Mouse (Mus musculus): ENCODE data around the gene Vat1. TPM values are rescaled to one million over a fixed set of nuclear protein-coding genes. Genes with fewer than 3 reads are reported as not detected.
"Not testable (repeated sequence)": the region's sequence is repeated elsewhere in the genome, so short reads cannot be mapped to it uniquely, and the experiment has no call there.

Vat1 gene
- polyA plus RNA-seq, 1 experiment from 2014 or later: 52.0 TPM

- no peaks in the 10 kb centered on the region; the same call in 1 of the 2 replicates for H3K27me3 ChIP-seq (ENCODE audit: control insufficient read depth, insufficient read depth, low read depth, low read length)
- peak overlapping the region; percentile 81 for H3K4me3 ChIP-seq (ENCODE audit: low read length)
- WGBS: 55% methylated on average over 4 of the region's 4 CpGs
- no peak overlapping the region; the same call in 1 of the 2 replicates for H3K9ac ChIP-seq (ENCODE audit: low read length)
- H3K36me3 ChIP-seq (ENCODE audit: control insufficient read depth, insufficient read depth, low read length): no peaks in the 10 kb centered on the region
- ATAC-seq (ENCODE audit: low read depth): no peak
- peaks cover 19% of the 10 kb centered on the region for H3K4me1 ChIP-seq (replicated peaks; ENCODE audit: control insufficient read depth, insufficient read depth, low read length)
- H3K27ac ChIP-seq (ENCODE audit: low read length): no peak overlapping the region
- peak overlapping the region; percentile 98 for H3K4me2 ChIP-seq (ENCODE audit: low read depth, low read length)
- no peaks in the 10 kb centered on the region for H3K9me3 ChIP-seq (ENCODE audit: control insufficient read depth, low read length)
Measured at GRCm38 (mm10) chr11:101469155-101469554, 3.1 kb upstream of the Vat1 start.

- Histone ChIP-seq H3K9ac (ENCODE audit: low read length) (peak overlapping the region; percentile 75), H3K9me3 (ENCODE audit: control insufficient read depth, low read length) (no peaks in the 10 kb centered on the region), H3K4me3 (ENCODE audit: low read length) (peak overlapping the region; percentile 81), H3K27me3 (ENCODE audit: control insufficient read depth, insufficient read depth, low read depth, low read length) (no peaks in the 10 kb centered on the region; the same call in 1 of the 2 replicates), H3K4me2 (ENCODE audit: low read depth, low read length) (peak overlapping the region; percentile 98), H3K27ac (ENCODE audit: low read length) (no peak overlapping the region), H3K36me3 (ENCODE audit: control insufficient read depth, insufficient read depth, low read length) (no peaks in the 10 kb centered on the region), H3K4me1 (replicated peaks; ENCODE audit: control insufficient read depth, insufficient read depth, low read length) (peaks cover 22% of the 10 kb centered on the region)
- 7% methylated on average over 13 of the region's 13 CpGs for WGBS
- ATAC-seq (ENCODE audit: low read depth): no peak
Measured at GRCm38 (mm10) chr11:101468731-101469130, 2.7 kb upstream of the Vat1 start.

- Histone ChIP-seq H3K9ac (ENCODE audit: low read length) (peak overlapping the region; percentile 75), H3K4me1 (replicated peaks; ENCODE audit: control insufficient read depth, insufficient read depth, low read length) (peaks cover 26% of the 10 kb centered on the region), H3K27ac (ENCODE audit: low read length) (no peak overlapping the region), H3K9me3 (ENCODE audit: control insufficient read depth, low read length) (no peaks in the 10 kb centered on the region), H3K4me3 (ENCODE audit: low read length) (peak overlapping the region; percentile 81), H3K4me2 (ENCODE audit: low read depth, low read length) (peak overlapping the region; percentile 98), H3K27me3 (ENCODE audit: control insufficient read depth, insufficient read depth, low read depth, low read length) (no peaks in the 10 kb centered on the region; the same call in 1 of the 2 replicates), H3K36me3 (ENCODE audit: control insufficient read depth, insufficient read depth, low read length) (no peaks in the 10 kb centered on the region)
- WGBS: under 1% methylated on average over 27 of the region's 31 CpGs
- peak; percentile 10 for ATAC-seq (ENCODE audit: low read depth)
Measured at GRCm38 (mm10) chr11:101468263-101468688, 2.2 kb upstream of the Vat1 start.

- Histone ChIP-seq H3K9me3 (ENCODE audit: control insufficient read depth, low read length) (no peaks in the 10 kb centered on the region), H3K36me3 (ENCODE audit: control insufficient read depth, insufficient read depth, low read length) (no peaks in the 10 kb centered on the region), H3K27me3 (ENCODE audit: control insufficient read depth, insufficient read depth, low read depth, low read length) (no peaks in the 10 kb centered on the region; the same call in 1 of the 2 replicates), H3K9ac (ENCODE audit: low read length) (peak overlapping the region; percentile 75), H3K4me3 (ENCODE audit: low read length) (peak overlapping the region; percentile 81), H3K4me1 (replicated peaks; ENCODE audit: control insufficient read depth, insufficient read depth, low read length) (peaks cover 29% of the 10 kb centered on the region), H3K27ac (ENCODE audit: low read length) (no peak overlapping the region; the same call in none of the 2 replicates), H3K4me2 (ENCODE audit: low read depth, low read length) (peak overlapping the region; percentile 98)
- WGBS: under 1% methylated on average over 38 of the region's 54 CpGs
- peak; percentile 80 for ATAC-seq (ENCODE audit: low read depth)
Measured at GRCm38 (mm10) chr11:101467477-101468262, 1.6 kb upstream of the Vat1 start.

- Histone ChIP-seq H3K4me3 (ENCODE audit: low read length) (peak overlapping the region; percentile 81), H3K4me1 (replicated peaks; ENCODE audit: control insufficient read depth, insufficient read depth, low read length) (peaks cover 32% of the 10 kb centered on the region), H3K4me2 (ENCODE audit: low read depth, low read length) (peak overlapping the region; percentile 95)
- 52% methylated on average over 5 of the region's 5 CpGs for WGBS
- not testable (repeated sequence) for ATAC-seq (ENCODE audit: low read depth); H3K9me3 ChIP-seq (ENCODE audit: control insufficient read depth, low read length); H3K9ac ChIP-seq (ENCODE audit: low read length); H3K27ac ChIP-seq (ENCODE audit: low read length); H3K36me3 ChIP-seq (ENCODE audit: control insufficient read depth, insufficient read depth, low read length); H3K27me3 ChIP-seq (ENCODE audit: control insufficient read depth, insufficient read depth, low read depth, low read length)
Measured at GRCm38 (mm10) chr11:101466552-101466950, 521 bp upstream of the Vat1 start.

GRCm38 (mm10) chr11:101465101-101465868 lies 745 bp downstream of the Vat1 start:
- Histone ChIP-seq H3K4me1 (replicated peaks; ENCODE audit: control insufficient read depth, insufficient read depth, low read length) (peaks cover 32% of the 10 kb centered on the region), H3K27me3 (ENCODE audit: control insufficient read depth, insufficient read depth, low read depth, low read length) (no peaks in the 10 kb centered on the region; the same call in 1 of the 2 replicates)

DNA sequence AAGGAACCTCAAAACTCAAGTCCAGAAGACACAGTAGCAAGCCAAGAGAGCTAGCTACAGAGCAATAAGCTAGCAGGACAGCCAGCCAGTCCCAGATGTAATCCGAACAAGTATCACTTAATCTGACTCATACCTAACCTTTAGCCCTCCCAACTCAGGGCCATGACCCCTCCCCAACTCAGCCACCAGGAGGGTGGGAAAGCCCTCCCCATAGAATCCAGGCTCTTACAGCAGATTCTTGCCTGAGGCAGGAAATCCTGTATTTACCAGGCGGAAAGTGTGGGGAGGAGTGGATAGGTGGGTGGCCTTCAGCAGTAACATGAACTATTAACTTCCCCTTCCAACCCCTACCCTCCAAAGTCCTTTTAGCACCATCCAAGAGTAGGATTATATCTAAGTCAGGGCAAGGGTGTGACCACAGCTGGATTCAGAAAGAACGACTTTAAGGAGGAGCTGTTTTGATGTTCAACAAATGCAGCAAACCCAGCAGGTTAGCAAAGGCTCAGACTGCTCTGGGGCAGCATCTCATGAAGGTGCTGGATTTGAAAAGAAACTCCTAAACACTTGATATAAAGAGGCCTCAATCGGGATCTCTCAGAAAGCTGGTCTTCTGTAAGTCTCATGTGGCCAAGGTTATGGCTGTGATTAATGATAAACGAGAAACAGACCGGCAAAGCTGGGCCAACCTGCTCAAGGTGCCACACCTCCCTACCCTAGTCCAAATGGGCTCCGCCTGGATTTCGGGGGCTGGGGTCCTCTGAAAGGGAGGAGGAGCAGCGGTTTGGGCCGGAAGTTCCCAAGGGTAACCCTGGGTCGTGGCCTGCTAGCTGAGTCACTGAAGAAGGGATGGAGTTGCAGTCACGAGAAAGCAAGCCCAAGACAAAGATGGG lies 1.6 kb downstream of the Vat1 start, which contains the start of gene Rnd2:
Gene Rnd2 (plus strand): TSS at position 789 of the 890 bp plus-strand sequence.
- peak within 1 kb of the TSS; percentile 95 for H3K4me2 ChIP-seq (ENCODE audit: low read depth, low read length)
- peak within 1 kb of the TSS; percentile 84 for H3K9ac ChIP-seq (ENCODE audit: low read length)
- peak within 1 kb of the TSS; percentile 81 for H3K4me3 ChIP-seq (ENCODE audit: low read length)
- 0 out of 2 replicates have a peak, but pooled peaks cover 4% of the 10 kb centered on the region for H3K36me3 ChIP-seq (ENCODE audit: control insufficient read depth, insufficient read depth, low read length)
- H3K27ac ChIP-seq (ENCODE audit: low read length): peak within 1 kb of the TSS; percentile 89
- ATAC-seq (ENCODE audit: low read depth): peak; percentile 3; the same call in 1 of the 2 replicates
- no peaks in the 10 kb centered on the region for H3K9me3 ChIP-seq (ENCODE audit: control insufficient read depth, low read length)
- 12% methylated on average over 12 of the region's 12 CpGs for WGBS
- H3K27me3 ChIP-seq (ENCODE audit: control insufficient read depth, insufficient read depth, low read depth, low read length): no peaks in the 10 kb centered on the region; the same call in 1 of the 2 replicates
- H3K4me1 ChIP-seq (replicated peaks; ENCODE audit: control insufficient read depth, insufficient read depth, low read length): peaks cover 32% of the 10 kb centered on the region

More at GRCm38 (mm10) chr11:101465101-101465868, 745 bp downstream of the Vat1 start:
- Histone ChIP-seq H3K9ac (ENCODE audit: low read length) (peak overlapping the region; percentile 84), H3K36me3 (ENCODE audit: control insufficient read depth, insufficient read depth, low read length) (0 out of 2 replicates have a peak, but pooled peaks cover under 1% of the 10 kb centered on the region), H3K4me2 (ENCODE audit: low read depth, low read length) (peak overlapping the region; percentile 95), H3K27ac (ENCODE audit: low read length) (peak overlapping the region; percentile 89), H3K4me3 (ENCODE audit: low read length) (peak overlapping the region; percentile 81), H3K9me3 (ENCODE audit: control insufficient read depth, low read length) (no peaks in the 10 kb centered on the region)
- peak; percentile 36 for ATAC-seq (ENCODE audit: low read depth)
- under 1% methylated on average over 51 of the region's 51 CpGs for WGBS

DNA sequence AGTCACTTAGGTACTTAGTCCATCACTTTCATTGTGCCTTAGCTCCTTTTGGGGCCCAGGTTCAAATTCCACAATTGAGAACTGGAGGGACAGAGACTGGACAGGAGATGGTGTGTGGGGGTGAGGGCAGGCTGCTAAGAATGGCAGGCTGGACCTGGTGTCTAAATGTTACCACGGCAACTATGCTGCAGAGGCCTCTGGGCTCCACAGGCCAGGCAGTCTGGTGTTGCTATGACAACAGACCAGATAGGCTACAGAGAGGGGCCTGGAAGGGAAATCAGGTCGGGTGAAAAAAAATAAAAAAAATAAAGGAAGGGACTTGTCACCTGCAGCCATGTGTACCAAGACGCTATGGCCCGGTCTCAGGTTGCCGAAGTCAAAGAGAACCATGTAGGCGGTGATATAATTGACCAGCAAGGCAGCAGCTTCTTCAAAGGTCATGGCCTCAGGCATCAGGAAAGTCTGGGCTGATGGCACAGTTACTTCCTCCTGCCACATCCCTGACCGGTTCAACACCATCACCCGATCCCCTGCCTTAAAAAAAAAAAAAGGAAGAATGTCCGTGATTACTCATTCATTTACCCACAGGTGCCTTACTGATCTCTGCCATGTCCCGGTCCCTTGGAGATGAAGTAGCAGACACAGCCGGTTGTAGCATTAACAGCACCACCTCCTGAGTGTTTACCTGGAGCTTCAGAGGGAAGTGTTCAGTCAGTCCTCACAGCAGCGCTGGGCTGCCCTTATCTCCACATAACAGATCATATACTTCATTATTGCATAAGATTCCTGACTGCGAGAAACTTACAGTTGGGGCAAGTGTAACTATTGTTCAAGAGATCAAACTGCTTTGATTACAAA lies 3.2 kb downstream of the Vat1 start:
- no peak overlapping the region for H3K4me3 ChIP-seq (ENCODE audit: low read length)
- H3K27ac ChIP-seq (ENCODE audit: low read length): no peak overlapping the region
- 25% methylated on average over 13 of the region's 13 CpGs for WGBS
- H3K36me3 ChIP-seq (ENCODE audit: control insufficient read depth, insufficient read depth, low read length): 0 out of 2 replicates have a peak, but pooled peaks cover 7% of the 10 kb centered on the region
- H3K9ac ChIP-seq (ENCODE audit: low read length): no peak overlapping the region
- no peaks in the 10 kb centered on the region for H3K27me3 ChIP-seq (ENCODE audit: control insufficient read depth, insufficient read depth, low read depth, low read length)
- H3K4me1 ChIP-seq (replicated peaks; ENCODE audit: control insufficient read depth, insufficient read depth, low read length): peaks cover 26% of the 10 kb centered on the region
- ATAC-seq (ENCODE audit: low read depth): no peak
- H3K4me2 ChIP-seq (ENCODE audit: low read depth, low read length): no peak overlapping the region
- no peaks in the 10 kb centered on the region for H3K9me3 ChIP-seq (ENCODE audit: control insufficient read depth, low read length)

All from lung, embryonic 16.5 days (tissue).